Mouse (Mus musculus): Measurements from ENCODE around the gene Adamtsl1.

The Adamtsl1 gene

GRCm38 (mm10) chr4:85513792-85514191 lies at the start of gene Adamtsl1:
Adamtsl1 (plus strand) TSS chr4:85514172.
- no peak for DNase-seq (ENCODE audit: extremely low spot score)

DNA sequence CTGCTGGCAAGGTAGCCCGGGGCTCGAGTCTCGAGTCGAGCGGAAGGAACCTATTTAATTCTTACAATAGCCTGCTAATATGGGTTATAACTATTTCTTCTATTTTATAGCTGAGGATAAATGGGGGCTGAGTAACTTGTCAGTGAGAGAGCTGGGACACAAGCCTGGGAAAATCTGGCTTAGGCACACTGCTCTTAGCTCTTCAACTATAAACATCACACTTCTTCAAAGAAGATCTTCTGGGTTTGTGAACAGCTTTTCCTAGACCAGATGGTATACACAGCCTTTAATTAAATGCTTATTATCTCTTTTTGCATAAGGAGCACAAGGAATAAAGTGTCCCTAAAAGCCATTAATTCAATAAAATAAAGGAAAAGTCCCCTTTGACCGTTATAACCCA lies 30.4 kb upstream of the Adamtsl1 start:
- DNase-seq (ENCODE audit: extremely low spot score) = no peak

DNA sequence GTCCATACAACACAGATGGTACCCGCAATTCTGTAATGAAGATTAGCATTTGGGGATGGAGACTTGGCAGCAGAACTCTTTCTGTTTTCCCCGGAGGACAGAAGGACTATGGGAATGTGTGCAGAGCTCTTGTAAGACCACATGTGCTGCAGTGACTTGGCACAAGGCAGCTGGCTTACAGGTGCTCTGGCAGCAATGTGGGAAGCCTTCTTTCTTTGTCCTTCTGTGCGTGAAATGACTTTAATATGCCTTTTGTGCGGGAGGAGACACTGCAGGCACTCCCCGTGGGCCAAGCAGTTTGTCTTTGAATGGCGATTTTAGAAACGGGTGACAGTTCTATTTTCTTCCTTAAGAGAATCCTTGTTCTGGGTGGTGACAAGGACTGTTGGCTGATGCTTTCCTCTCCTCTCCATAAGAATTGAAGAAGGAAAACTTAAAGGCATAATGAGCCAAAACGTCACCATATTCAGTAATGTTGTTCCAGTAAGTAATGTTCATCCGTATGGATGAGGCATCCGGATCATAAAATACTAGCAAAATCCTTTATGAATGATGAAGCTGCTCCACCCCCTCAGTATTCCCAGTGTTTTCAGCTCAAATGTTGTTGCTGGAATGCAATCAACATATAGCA lies 27.5 kb upstream of the Adamtsl1 start:
- no peak for DNase-seq (ENCODE audit: extremely low spot score)

GRCm38 (mm10) chr4:85505718-85506117 lies 8.3 kb upstream of the Adamtsl1 start:
- no peak for DNase-seq (ENCODE audit: extremely low spot score)

DNA sequence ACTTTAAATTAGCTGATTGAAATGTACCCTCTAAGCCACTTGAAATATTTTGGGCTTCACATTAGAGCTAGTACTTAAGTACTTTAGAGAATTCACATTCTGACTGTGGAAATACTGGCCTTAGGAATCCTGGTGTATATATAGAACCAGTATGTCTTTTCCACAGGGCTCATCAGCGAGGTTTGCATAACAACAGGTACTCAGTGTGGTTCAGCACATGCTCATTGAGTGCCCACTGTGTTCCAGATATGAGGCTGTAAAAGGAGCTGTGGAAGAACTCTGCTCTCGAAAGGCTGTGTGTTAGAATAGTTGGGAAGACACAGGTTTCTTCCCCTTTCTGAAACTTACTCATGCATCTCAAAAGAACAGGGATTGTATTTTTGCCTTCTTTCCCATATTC lies 7.0 kb upstream of the Adamtsl1 start:
- no peak for DNase-seq (ENCODE audit: extremely low spot score)

DNA sequence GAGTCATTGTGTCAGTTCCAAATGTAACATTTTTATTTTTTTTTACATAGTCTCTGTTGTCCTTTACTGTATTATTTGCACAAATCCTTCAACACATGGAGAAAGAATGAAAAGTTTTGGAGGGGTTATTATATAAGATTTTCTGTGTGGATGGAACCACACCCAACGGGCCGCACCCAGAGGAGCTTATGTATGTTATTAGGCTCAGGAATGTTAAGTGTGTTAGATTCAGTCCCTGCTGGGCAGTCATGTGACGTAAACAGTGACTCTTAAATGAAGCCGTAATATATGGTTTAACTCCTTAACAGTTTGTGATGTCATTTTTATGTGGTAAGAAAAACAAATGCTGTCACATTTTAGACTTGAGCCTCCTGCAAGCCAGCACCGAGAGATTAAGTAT lies 6.5 kb upstream of the Adamtsl1 start:
- no peak for DNase-seq (ENCODE audit: extremely low spot score)

DNA sequence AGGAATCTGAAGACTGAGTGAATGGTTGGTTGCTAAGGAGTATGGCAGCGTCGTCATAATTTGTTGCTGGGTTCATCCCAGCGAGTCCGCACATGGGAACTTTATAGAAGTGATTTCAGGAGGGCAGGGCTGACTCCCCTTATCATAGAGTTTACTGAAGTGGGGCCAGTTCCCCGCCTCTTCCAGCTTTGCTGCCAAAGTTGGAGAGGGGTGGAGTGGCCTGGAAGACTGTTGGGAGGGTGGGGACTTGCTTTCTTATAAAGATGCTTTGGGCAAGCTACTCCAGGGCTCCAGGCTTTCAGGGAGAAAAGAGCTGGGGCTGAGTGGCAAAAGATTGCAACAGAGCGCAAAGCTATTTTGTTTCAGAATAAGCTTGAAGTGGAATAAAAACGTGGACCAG lies 684 bp upstream of the Adamtsl1 start:
- DNase-seq (ENCODE audit: extremely low spot score) = peak; percentile 9

GRCm38 (mm10) chr4:85514205-85514681 lies 271 bp downstream of the Adamtsl1 start:
- DNase-seq (ENCODE audit: extremely low spot score) = peak; percentile 73

- DNase-seq (ENCODE audit: extremely low spot score) = no peak
These were observed 13.1 kb downstream of the Adamtsl1 start for GRCm38 (mm10) chr4:85526966-85527566.

- no peak for DNase-seq (ENCODE audit: extremely low spot score)
These were observed 15.9 kb downstream of the Adamtsl1 start for GRCm38 (mm10) chr4:85529852-85530251.

- no peak for DNase-seq (ENCODE audit: extremely low spot score)
These were observed 25.7 kb downstream of the Adamtsl1 start for GRCm38 (mm10) chr4:85539677-85540076.

DNA sequence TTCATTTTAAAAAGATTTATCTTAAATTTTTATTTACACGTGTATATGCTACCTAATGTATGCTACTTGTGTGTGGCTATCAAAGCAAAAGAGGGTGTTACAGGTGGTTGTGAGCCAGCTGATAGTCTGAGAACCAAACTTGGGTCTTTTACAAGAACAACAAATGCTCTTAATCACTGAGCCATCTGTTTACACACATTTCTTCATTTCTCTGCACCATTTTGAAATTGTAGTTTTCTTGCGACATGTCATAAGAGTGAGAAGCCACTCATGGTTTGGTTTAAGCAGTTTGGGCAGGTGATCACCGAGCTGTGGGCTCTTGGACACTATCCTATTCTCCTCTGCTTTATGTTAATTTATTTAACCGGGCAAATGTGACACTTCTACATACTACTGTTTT lies 29.2 kb downstream of the Adamtsl1 start:
- no peak for DNase-seq (ENCODE audit: extremely low spot score)

GRCm38 (mm10) chr4:85554696-85555095 lies 40.7 kb downstream of the Adamtsl1 start:
- DNase-seq (ENCODE audit: extremely low spot score) = no peak

- no peak for DNase-seq (ENCODE audit: extremely low spot score)
These were observed 45.8 kb downstream of the Adamtsl1 start for GRCm38 (mm10) chr4:85559753-85560152.

GRCm38 (mm10) chr4:85585426-85585825 lies 71.5 kb downstream of the Adamtsl1 start:
- no peak for DNase-seq (ENCODE audit: extremely low spot score)

DNA sequence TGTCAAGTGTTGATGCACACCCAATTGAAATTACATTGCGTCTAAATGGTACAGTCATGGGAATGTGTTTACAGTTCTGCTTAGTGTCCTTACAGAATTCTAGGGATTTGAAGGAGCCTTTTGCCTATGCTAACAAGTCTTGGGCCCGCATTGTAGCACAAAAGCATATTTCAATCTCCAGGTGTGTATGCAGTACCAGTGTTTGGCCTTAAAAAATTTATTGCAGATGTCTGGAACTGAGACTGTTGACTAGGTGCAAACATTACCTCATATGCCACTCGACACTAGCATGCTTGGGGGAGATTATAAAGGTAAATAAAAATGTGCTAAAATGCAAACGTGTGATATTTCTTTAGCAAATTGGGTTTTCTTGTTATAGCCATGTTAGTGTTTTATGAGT lies 75.0 kb downstream of the Adamtsl1 start:
- no peak for DNase-seq (ENCODE audit: extremely low spot score)

DNA sequence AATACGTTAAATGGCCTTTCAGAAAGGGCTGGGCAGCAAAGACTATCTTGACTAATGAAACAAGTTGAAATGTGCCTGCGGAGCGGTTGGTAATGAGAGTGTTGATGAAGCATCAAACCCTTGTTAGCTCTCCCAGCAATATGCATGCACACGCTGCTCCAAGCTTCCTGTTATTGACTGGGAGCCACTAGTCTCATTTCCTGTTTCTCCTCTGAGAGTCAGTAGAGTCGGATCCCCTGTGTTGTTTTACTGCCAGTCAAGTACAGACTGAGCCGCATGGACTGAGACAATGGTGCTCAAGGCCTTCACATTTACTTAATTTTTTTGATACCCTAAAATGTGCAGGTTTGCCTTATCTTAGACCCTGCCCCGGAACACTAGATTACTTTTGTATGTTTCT lies 77.1 kb downstream of the Adamtsl1 start:
- no peak for DNase-seq (ENCODE audit: extremely low spot score)

GRCm38 (mm10) chr4:85594159-85594558 lies 80.2 kb downstream of the Adamtsl1 start:
- DNase-seq (ENCODE audit: extremely low spot score) = no peak

DNA sequence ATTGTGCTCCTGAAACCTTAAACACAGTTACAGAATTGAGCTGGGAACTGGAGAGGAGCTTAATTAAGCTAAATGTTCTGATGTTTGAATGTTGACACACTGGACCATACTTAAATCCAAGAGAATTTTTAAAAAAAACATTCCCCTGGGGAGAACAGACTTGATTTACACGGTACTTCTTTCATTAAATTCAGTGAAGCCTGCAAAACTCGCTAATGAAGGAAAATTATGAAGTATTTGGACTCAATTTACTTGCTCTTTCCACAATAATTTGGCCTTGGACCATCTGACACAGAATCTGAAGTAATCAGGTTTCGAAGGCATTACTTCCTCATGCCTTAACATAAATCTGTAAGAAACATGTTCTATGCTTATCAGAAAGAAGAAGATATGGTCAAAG lies 99.4 kb downstream of the Adamtsl1 start:
- DNase-seq (ENCODE audit: extremely low spot score) = no peak

DNA sequence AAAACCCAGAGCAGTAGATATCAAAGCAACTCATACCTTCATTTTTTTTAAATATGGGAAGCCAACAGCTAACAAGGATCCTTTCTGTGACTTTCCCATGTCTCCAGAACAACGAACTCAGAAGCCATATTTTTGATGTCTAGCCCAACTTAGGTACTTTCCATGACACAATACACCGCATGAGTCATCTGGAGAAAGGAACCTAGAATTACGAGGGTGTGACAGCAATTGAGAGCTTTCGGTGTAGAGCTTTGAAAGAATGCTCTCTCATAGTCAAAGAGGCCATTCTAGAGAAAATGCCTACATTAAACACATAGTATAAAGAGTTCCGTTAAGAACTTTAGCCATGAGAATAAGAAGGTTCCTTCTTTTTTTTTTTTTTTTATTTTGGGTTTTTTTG lies 104.8 kb downstream of the Adamtsl1 start:
- no peak for DNase-seq (ENCODE audit: extremely low spot score)

- DNase-seq (ENCODE audit: extremely low spot score) = no peak
These were observed 105.3 kb downstream of the Adamtsl1 start for GRCm38 (mm10) chr4:85619261-85619660.

GRCm38 (mm10) chr4:85629381-85629780 lies 115.4 kb downstream of the Adamtsl1 start:
- no peak for DNase-seq (ENCODE audit: extremely low spot score)

DNA sequence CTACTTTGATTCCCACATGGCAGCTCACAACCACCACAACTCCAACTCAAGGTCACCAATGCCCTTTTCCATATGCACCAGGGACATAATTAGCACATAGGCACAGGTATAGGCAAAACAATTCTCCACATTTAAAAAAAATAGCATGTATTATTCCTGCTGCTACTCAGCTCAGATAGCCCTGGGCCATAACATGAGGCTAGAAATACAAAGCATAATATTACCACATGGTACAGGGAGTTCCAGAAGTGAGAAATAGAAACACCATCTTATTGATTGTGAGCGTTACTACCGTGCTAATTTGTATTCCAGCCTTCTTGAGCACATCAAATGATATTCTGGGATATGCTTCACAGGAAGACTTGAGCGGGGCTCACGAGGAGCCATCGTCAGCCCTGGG lies 155.3 kb downstream of the Adamtsl1 start:
- DNase-seq (ENCODE audit: extremely low spot score) = no peak

DNA sequence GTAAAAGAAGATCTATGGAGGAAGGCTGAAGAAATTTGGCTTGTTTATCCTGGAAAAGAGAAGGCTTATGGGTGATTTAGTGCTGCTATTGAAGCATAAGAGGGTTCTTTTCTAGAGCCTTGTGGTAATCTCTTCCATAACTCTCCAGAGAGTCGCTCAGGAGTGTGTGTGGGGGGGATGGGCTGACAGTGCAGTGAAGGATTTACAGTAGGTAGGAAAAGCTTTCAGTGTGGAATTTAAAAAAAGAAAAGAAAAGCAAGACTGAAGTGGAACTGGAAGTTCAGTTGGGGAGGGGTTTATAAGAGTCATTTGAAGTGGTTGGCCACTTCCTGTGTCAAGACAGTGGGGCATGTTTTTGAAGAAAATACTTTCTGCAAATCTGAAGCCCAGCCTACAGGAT lies 155.8 kb downstream of the Adamtsl1 start:
- no peak for DNase-seq (ENCODE audit: extremely low spot score)

Measured in embryo, embryonic 9.5 days (tissue).